Mouse (Mus musculus) embryonic fibroblast, embryonic 13.5 days (primary cell): ENCODE measurements at regions not wholly inside any gene's neighbourhood (a gene's known extent, or its start where the extent isn't known, plus 50 kb on each side); places are given as distances from the start of the nearest gene placed in this dataset.

Experiments used
- CTCF ChIP-seq: IDR thresholded peaks from 2 replicates; pipeline ENCODE4 v1.5.1; 2011; ENCODE audit warnings: mild to moderate bottlenecking, control low read depth, low read length, moderate library complexity, borderline replicate concordance; ENCODE audit not compliant: insufficient read depth
- POLR2A ChIP-seq: IDR thresholded peaks from 2 replicates; pipeline ENCODE4 v1.6.1; 2011; ENCODE audit warnings: low read depth, mild to moderate bottlenecking, control low read depth, low read length, moderate library complexity

DNA sequence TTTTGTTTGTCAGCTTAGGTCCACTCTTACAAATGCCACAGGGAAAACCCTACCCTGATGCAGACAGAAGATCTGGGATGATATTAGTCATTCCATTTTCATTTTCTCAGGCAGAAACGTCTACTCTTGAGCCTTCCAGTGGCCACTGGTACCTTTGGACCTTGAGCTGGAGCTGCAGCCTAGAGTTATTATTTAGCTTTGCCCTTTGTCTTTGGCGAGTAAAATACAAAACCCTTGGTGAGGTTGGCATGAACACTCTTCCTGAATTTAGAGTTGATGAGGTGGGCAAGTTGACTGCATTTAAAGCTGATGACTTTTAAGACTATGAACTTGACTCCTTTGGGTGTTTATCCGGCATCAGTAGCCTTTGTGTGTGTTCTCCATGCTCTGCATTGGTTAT is 352.2 kb upstream of the Hnrnpa3 start:
- no peak for TF ChIP-seq POLR2A
- no peak for TF ChIP-seq CTCF
